Mouse (Mus musculus): ENCODE measurements around the gene B4galnt1.

B4galnt1 gene

DNA sequence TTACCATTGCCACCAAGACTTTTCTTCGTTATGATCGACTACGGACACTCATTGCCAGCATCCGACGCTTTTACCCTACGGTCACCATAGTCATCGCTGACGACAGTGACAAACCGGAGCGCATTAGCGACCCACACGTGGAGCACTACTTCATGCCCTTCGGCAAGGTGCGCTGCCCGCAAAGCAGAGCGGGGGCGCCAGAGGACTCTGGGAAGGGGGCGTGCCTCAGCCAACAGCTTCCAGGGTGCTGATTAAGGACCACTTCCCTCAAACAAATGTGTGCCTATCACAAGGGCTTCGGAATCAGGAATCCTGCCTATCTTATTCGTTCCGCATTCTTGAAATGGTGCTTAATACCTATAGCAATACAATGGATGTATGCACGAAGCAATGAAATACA lies 5.0 kb downstream of the B4galnt1 start:
- in situ Hi-C loops (cut with MseI, MboI), result loop anchor here in 1 of 2 experiments (5.0 kb wide), 1 partner anchor 43 kb away; no protein-coding TSS in a partner anchor

DNA sequence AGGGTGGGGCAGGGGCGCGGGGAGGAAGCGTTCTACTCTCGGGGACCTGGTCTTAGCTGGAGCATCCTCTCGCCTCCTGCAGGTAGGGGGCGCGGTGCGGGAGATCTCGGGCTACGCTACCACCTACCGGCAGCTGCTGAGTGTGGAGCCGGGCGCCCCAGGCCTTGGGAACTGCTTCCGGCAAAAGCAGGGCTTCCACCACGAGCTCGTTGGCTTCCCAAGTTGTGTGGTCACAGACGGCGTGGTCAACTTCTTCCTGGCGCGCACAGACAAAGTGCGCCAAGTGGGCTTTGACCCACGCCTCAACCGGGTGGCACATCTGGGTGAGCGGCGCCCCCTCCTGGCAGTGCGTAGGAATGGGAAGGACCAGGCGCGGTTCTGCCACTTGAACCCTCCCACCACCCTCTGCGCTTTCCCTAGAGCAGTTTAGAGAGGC lies 5.8 kb downstream of the B4galnt1 start:
- in situ Hi-C loops (cut with MseI, MboI), result loop anchor here in 1 of 2 experiments (5.0 kb wide), 1 partner anchor 44 kb away; no protein-coding TSS in a partner anchor

GRCm38 (mm10) chr10:127171631-127172200 lies 6.7 kb downstream of the B4galnt1 start:
- in situ Hi-C loops (cut with MseI, MboI), result loop anchor here in 1 of 2 experiments (5.0 kb wide), 1 partner anchor 44 kb away; no protein-coding TSS in a partner anchor

- in situ Hi-C loops (cut with MseI, MboI), result loop anchor here in 1 of 2 experiments (5.0 kb wide), 1 partner anchor 46 kb away; no protein-coding TSS in a partner anchor
These were observed 8.4 kb downstream of the B4galnt1 start for GRCm38 (mm10) chr10:127173148-127174065.

DNA sequence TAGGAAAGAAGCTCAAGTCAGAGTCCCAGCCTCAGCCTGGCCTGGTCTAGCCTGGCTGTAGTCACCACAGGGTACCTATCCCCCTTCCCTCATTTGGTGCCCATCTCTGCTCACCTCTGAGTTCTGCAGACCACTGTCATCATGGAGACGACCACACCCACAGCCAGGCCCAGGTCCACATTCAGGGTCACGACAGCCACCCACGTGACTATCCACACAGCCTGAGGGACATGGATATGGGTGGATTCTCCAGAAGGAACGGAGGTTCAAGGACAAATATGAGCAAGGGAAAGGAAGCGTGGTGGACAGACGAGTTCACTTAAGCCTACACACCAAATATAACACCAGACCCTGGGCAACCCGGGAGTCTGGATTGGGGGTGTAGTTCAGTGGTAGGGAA lies 9.1 kb downstream of the B4galnt1 start:
- in situ Hi-C loops (cut with MseI, MboI), result loop anchor here in 1 of 2 experiments (5.0 kb wide), 1 partner anchor 47 kb away; no protein-coding TSS in a partner anchor

DNA sequence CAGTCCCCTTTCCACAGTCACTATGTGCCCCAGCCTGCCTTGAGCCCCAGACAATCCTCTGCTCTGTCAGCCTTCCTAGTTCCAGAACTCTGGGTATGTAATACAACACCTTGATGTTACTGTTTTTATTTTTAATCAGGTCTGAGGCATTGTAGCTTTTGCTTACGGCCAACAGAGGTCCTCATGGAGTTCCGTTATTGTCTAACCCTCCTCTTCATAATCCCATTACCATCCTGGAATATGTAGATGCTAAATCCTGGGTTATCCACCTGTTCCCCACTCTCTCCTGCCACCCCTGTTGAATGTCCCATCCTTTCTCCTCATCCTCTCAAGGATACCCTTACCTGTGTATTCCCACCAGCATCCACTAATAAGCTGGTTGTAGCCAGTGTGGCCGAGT lies 11.2 kb downstream of the B4galnt1 start:
- in situ Hi-C loops (cut with MseI, MboI), result loop anchor here in 1 of 2 experiments (5.0 kb wide), 1 partner anchor 51 kb away; no protein-coding TSS in a partner anchor

GRCm38 (mm10) chr10:127176756-127177155 lies 11.7 kb downstream of the B4galnt1 start:
- in situ Hi-C loops (cut with MseI, MboI), result loop anchor here in 1 of 2 experiments (5.0 kb wide), 1 partner anchor 51 kb away; no protein-coding TSS in a partner anchor

- in situ Hi-C loops (cut with MseI, MboI), result loop anchor here in 1 of 2 experiments (5.0 kb wide), 1 partner anchor 50 kb away; no protein-coding TSS in a partner anchor
These were observed 12.2 kb downstream of the B4galnt1 start for GRCm38 (mm10) chr10:127177235-127177634.

DNA sequence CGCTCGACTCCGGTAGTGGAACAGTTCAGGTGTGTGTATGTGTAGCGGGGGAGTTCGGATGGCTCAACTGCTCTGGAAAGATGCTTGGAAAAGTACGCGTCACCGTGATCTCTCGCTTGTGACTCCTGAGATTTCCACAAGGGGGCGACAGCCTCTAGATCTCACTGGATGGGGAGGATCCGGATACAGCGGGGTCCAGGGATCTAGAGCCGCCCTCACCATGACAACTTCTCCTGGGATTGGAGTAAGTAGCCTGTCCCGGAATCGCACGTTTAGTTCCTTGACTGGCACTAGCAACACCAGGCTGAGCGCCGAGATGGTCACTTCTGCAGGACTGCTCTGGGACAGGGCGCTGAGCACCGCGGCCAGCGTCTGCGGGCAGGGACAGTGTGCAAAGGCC lies 12.7 kb downstream of the B4galnt1 start:
- in situ Hi-C loops (cut with MseI, MboI), result loop anchor here in 1 of 2 experiments (5.0 kb wide), 1 partner anchor 50 kb away; no protein-coding TSS in a partner anchor

DNA sequence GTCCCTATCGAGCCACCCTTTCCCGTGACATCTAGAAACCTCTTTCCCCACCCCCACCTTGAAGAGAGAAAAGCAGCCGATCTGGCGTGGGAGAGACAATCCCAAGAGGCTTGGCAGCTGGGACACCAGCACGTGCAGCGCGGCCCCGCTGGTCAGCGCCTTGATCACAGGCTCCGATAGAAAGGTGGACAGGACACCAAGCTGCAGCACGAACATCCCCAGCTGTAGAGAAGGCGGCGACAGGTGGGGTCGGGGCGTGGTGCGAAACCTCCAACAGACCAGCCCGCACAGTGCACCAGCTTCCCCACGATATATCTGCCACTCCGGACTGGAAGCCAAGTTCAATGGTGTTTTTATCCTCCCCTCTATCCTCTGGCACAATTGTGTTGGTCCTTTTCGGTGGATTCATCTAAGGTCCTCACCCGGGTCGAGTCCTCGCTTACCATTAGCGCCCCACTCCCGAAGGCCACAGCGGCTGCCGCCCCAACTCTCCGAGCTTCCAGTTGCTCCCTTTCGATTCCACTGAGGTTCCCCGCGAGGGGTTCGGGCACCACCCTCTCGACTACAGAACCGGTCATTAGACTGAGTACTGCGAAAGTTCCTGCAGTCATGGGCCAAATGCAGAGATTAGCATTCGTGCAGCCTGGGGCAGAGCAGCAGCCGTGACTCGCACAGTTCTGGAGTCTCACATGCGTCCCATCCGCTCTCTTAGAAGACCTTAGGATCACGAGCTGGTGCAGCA lies 13.4 kb downstream of the B4galnt1 start:
- in situ Hi-C loops (cut with MseI, MboI), result loop anchor here in 1 of 2 experiments (5.0 kb wide), 1 partner anchor 49 kb away; no protein-coding TSS in a partner anchor

GRCm38 (mm10) chr10:127179871-127180694 lies 15.1 kb downstream of the B4galnt1 start, which contains the start of gene Slc26a10:
TSS of gene Slc26a10 (minus strand) at chr10:127180645.
- in situ Hi-C loops (cut with MseI, MboI), result loop anchor here (5.0 kb wide), 2 partner anchors 42 to 47 kb away; no protein-coding TSS in a partner anchor

GRCm38 (mm10) chr10:127180695-127181047 lies 15.6 kb downstream of the B4galnt1 start:
- in situ Hi-C loops (cut with MseI, MboI), result loop anchor here in 1 of 2 experiments (5.0 kb wide), 1 partner anchor 42 kb away; no protein-coding TSS in a partner anchor

- in situ Hi-C loops (cut with MseI, MboI), result loop anchor here in 1 of 2 experiments (5.0 kb wide), 1 partner anchor 41 kb away; no protein-coding TSS in a partner anchor
These were observed 16.5 kb downstream of the B4galnt1 start for GRCm38 (mm10) chr10:127181566-127181965.

DNA sequence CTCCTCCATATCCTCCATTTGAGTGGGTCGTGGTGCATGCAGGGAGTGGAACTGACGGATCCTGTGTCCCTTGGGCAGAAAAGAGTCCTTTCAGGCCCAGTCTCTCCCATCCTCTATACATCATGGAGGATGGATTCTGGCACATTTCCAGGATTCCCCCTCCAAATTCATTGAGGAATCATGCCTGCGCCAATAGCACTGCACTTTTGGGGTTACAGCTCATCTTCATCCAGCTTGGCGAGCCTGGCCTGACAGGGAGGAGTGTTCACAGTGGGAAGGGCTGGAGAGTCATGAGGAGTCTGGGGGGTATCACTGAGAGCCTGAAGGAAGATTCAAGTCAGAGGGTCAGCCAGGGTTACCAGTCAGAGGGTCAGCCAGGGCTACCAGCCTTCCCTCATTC lies 17.6 kb downstream of the B4galnt1 start:
- in situ Hi-C loops (cut with MseI, MboI), result loop anchor here in 1 of 2 experiments (5.0 kb wide), 1 partner anchor 40 kb away; no protein-coding TSS in a partner anchor

DNA sequence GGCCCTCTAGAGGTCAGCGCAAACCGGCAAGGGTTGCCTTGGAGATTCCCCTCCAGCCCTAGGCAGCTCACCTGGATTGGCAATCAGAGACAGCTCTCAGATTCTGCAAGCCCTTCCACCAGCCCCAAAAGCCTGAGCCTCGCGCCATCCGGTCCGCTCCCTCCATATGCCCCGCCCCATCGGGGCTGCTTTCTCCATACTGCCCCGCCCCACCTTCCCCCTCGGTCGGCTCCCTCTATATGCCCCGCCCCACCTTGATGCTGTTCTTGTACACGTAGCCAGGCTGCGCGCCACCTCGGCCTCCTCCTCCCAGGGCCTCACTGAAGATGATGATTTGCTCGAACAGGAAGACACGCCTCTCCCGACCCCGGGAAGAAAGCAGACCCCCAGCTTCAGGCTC lies 18.7 kb downstream of the B4galnt1 start:
- in situ Hi-C loops (cut with MseI, MboI), result loop anchor here in 1 of 2 experiments (5.0 kb wide), 1 partner anchor 39 kb away; no protein-coding TSS in a partner anchor

- in situ Hi-C loops (cut with MseI, MboI), result no loop called here
These were observed 20.1 kb downstream of the B4galnt1 start for GRCm38 (mm10) chr10:127185101-127185500.

- in situ Hi-C loops (cut with MseI, MboI), result no loop called here
These were observed 20.5 kb downstream of the B4galnt1 start for GRCm38 (mm10) chr10:127185506-127185905.

- in situ Hi-C loops (cut with MseI, MboI), result no loop called here
These were observed 21.4 kb downstream of the B4galnt1 start for GRCm38 (mm10) chr10:127186451-127186850.

DNA sequence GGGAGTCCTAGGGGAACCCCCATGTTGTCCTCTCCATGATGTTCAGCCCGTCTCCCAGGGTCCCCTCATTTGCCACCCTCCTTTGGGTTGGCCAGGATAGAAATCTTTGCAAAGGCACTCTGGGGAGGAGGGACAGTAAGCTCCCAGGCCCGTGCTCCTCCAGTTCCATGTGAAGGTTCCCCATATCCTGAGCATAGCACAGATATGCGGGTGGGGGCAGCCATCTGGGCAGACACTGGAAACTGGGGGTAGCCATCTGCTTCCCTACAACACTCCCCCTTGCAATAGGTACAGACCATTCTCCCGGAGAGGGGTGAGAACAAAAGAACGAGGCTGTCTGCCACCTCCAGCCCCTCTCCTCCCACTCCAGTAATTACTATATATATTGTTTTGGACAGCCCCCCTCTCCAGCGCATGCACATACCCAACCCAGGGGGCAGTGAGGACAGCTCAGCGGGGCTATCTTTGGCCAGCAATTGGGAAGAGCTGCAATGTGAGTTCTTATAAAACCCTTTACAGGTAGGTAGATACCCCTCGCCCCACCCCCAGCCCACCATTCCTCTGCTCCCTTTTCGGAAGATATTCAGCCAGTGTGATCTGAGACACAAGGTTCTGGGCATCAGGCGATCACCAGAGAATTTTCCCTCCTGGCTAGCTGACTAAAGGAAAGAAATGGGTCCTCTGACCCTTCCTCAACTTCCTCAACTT lies 22.5 kb downstream of the B4galnt1 start:
- in situ Hi-C loops (cut with MseI, MboI), result no loop called here

All from mouse trophoblast stem cell (cell line).